Mouse (Mus musculus) ES-Bruce4 (cell line): ENCODE results near the gene Sema6b. TPM values are rescaled to one million over a fixed set of nuclear protein-coding genes. Genes with fewer than 3 reads are reported as not detected.

Experiments used
- H3K27ac ChIP-seq: 2 replicates; pipeline ENCODE4 v1.5.1; 2012; ENCODE audit warnings: low read length, inconsistent platforms; ENCODE audit not compliant: insufficient read depth
- H3K27me3 ChIP-seq: 2 replicates; pipeline ENCODE4 v1.6.1; 2012; ENCODE audit warnings: mild to moderate bottlenecking, low read length, inconsistent platforms; ENCODE audit not compliant: control insufficient read depth, poor library complexity, insufficient read depth, severe bottlenecking
- H3K36me3 ChIP-seq: 2 replicates; pipeline ENCODE4 v1.6.1; 2012; ENCODE audit warnings: inconsistent platforms, mild to moderate bottlenecking, low read length, moderate library complexity; ENCODE audit not compliant: control insufficient read depth, poor library complexity, insufficient read depth, severe bottlenecking
- H3K4me1 ChIP-seq: one replicate; pipeline ENCODE4 v1.8.1; 2011; ENCODE audit warnings: low read length; ENCODE audit not compliant: control insufficient read depth, insufficient read depth
- H3K4me3 ChIP-seq: 2 replicates; pipeline ENCODE4 v1.5.1; 2011; ENCODE audit warnings: low read depth, mild to moderate bottlenecking, low read length
- H3K9ac ChIP-seq: 2 replicates; pipeline ENCODE4 v1.6.1; 2012; ENCODE audit warnings: low read depth, mild to moderate bottlenecking, inconsistent platforms; ENCODE audit not compliant: poor library complexity, severe bottlenecking
- H3K9me3 ChIP-seq: replicated peaks from 2 replicates; pipeline ENCODE4 v1.6.1; 2012; ENCODE audit warnings: mild to moderate bottlenecking, low read length, inconsistent platforms; ENCODE audit not compliant: control insufficient read depth, poor library complexity, insufficient read depth, severe bottlenecking
- CTCF ChIP-seq: IDR thresholded peaks from one replicate; pipeline ENCODE4 v1.8.1; 2011; ENCODE audit warnings: low read depth, low read length
- EP300 ChIP-seq: IDR thresholded peaks from 2 replicates; pipeline ENCODE4 v1.6.1; 2011; ENCODE audit warnings: low read depth, low read length; ENCODE audit not compliant: insufficient read depth
- POLR2A ChIP-seq: IDR thresholded peaks from one replicate; pipeline ENCODE4 v1.8.1; 2011; ENCODE audit warnings: low read length; ENCODE audit not compliant: insufficient read depth
- polyA plus RNA-seq: library from polyadenylated mRNA; stranded (reverse); fragments of >200 nt; gene quantifications from 2 replicates; pipeline ENCODE4 v1.2.4, GENCODE M21; 2011; ENCODE audit warnings: low read depth; ENCODE audit not compliant: missing spikeins, insufficient read depth, insufficient read length

Gene Sema6b
- polyA plus RNA-seq, 1 experiment: 2.1 TPM

DNA sequence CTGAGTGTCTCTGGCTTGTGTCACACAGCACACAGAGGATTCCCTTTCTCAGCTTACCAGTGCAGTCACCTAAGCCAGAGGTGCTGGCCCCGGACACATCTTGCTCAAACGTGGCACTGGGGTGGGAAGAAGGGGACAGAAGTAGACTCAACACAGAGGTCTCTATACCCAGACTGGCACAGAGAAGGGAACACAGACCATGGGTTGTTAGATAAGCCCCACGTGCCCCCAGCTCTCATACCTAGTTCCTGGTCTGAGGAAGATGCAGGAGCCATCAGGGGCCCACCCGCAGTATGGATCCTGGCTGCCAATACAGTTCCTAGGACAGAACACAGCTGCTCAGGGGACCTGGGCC is 14.9 kb downstream of the Sema6b start:
- no peak for TF ChIP-seq POLR2A
- no peak for TF ChIP-seq CTCF
- no peak for TF ChIP-seq EP300
- Histone ChIP-seq H3K36me3 (no peaks in the 10 kb centered on the region), H3K9ac (no peak overlapping the region), H3K4me3 (no peak overlapping the region), H3K27me3 (peaks cover 4% of the 10 kb centered on the region; the same call in 1 of the 2 replicates), H3K4me1 (no peaks in the 10 kb centered on the region), H3K9me3 (no peaks in the 10 kb centered on the region), H3K27ac (no peak overlapping the region)

DNA sequence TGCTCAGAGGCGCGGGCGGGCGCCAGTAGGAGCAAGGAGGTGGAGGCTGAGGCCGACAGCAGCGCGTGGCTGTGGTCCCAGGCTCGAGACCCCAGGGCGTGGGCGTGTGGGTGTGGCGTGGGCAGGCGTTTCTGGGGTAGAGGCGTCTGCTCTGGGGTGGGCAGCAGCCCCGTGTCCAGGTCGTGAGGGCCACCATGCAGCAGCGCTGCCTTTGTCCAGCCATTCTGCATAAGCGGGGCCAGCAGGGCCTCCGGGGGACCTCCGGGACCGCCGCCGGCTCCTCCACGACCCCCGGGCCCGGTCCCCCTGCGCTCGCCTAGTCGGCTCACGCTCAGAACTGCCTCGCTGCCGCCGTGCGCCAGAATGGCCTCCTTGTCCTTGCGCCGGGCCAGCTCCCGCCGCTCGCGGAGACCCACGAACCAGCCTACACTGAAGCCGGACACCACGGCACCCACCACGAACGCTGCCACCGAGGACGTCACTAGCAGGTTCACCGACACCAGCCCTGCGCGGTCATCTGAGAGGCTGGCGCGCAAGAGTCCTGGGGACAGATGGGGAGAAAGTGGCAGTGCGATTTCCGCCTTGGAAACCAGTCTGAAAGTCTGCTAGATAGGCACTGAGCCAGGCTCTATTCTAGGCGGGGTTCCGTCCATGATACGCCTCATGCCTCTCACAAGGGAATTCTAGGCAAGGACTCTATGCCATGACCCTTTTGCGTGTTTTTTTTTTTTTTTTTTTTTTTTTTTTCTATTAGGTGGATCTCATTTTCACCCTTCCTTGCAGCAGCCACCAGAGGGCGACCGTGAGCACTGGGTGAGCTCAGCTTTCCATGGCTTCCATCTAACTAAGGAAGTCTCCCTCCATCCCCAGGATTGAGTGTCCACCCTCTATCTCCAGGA is 15.5 kb downstream of the Sema6b start:
- TF ChIP-seq EP300 (no peak), CTCF (peak; percentile 79), POLR2A (no peak)
- Histone ChIP-seq H3K27me3 (peaks cover 4% of the 10 kb centered on the region; the same call in 1 of the 2 replicates), H3K9ac (peak overlapping the region; percentile 21), H3K27ac (no peak overlapping the region), H3K4me1 (no peaks in the 10 kb centered on the region), H3K36me3 (no peaks in the 10 kb centered on the region), H3K4me3 (peak overlapping the region; percentile 55), H3K9me3 (no peaks in the 10 kb centered on the region)

DNA sequence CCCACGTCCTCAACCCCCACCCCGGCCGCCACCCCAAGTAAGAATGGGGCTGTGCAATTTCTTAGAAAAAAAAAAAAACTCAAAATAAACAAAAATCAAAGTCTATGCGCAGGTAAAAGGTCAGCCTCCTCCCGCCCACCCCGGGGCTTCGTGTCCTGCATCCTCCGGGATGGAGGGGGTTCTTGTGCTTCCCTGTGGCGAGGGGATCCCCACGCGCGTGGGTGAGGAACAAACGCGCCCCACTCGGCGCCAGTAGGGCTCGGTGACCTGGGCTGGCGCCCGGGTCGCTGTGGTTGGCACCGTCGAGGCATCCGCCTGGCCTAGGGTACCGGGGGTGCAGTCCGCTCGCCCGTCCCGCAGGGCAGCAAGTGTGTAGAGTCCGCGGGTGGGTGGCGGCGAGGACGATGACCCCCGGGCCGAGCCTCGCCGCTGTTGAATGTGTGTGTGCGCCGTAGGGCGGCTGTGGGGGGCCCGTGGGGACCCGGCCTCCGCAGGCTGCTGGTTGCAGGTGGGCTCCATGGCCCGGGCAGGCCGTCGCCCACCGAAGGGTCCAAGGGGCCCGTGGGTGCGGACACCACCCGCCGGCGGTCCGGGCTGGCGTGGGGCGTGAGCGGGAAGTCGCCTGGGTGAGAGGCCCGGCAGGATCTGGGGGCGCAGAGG is 16.3 kb downstream of the Sema6b start:
- H3K4me3 ChIP-seq: peak overlapping the region; percentile 55
- H3K9ac ChIP-seq: peak overlapping the region; percentile 21
- no peaks in the 10 kb centered on the region for H3K9me3 ChIP-seq
- peaks cover 4% of the 10 kb centered on the region; the same call in 1 of the 2 replicates for H3K27me3 ChIP-seq
- TF ChIP-seq EP300: no peak
- TF ChIP-seq CTCF: no peak
- TF ChIP-seq POLR2A: no peak
- no peaks in the 10 kb centered on the region for H3K4me1 ChIP-seq
- H3K27ac ChIP-seq: no peak overlapping the region
- H3K36me3 ChIP-seq: no peaks in the 10 kb centered on the region

DNA sequence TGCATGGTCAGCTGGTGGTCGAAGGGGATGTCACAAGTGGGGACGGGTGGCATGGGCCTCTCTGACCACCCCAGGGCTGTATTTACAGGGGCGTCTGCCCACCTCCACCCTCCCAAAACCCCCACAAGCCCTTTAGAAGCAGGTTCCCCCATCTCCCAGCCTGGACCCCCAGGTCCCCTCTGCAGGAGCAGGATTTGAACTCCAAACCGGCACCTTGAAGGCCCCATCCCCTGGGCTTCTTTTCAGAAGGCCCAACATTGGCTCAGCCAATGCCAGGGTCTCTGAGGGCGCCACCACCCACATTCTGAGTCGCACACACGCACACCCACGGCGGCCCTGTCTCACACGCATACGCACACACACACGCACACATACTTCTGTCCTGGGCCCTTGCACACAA is 17.0 kb downstream of the Sema6b start:
- Histone ChIP-seq H3K4me1 (no peaks in the 10 kb centered on the region), H3K9me3 (no peaks in the 10 kb centered on the region), H3K9ac (no peak overlapping the region), H3K4me3 (peak overlapping the region; percentile 8; the same call in 1 of the 2 replicates), H3K27me3 (peaks cover 4% of the 10 kb centered on the region; the same call in 1 of the 2 replicates), H3K36me3 (no peaks in the 10 kb centered on the region), H3K27ac (no peak overlapping the region)
- TF ChIP-seq CTCF (no peak), EP300 (no peak), POLR2A (no peak)

DNA sequence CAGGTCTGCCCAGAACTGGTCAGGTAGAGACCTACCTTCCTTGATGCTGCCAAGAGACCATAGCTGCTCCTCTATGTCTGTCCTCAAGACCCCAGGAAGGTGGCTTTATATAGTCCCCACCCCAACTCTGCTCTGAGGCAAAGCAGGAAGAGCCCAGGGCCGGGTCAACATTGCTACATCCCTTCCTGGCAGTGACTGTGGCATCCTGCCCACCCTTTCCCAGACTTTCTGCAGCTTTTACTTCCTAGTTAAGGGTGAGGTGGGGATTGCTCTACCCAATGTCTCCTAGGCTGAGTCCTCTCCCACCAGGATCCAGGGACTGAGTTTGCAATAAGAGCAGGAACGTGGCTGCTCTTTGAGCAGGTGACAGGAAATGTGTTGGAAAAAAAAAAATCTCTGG is 18.3 kb downstream of the Sema6b start, which contains the start of gene Lrg1:
Gene Lrg1, minus strand, starts transcription at position 176 of the 400 bp plus-strand sequence.
- no peak within 1 kb of the TSS for H3K9ac ChIP-seq
- no peak within 1 kb of the TSS for H3K27ac ChIP-seq
- no peaks in the 10 kb centered on the region for H3K4me1 ChIP-seq
- no peaks in the 10 kb centered on the region for H3K9me3 ChIP-seq
- H3K36me3 ChIP-seq: no peaks in the 10 kb centered on the region
- peaks cover 4% of the 10 kb centered on the region; the same call in 1 of the 2 replicates for H3K27me3 ChIP-seq
- no peak within 1 kb of the TSS for H3K4me3 ChIP-seq
- no peak for TF ChIP-seq CTCF
- TF ChIP-seq POLR2A: no peak
- no peak for TF ChIP-seq EP300
